Mouse (Mus musculus) embryo, embryonic 9.5 days (tissue): Measurements from ENCODE around the gene Mettl17.
"Not testable (repeated sequence)": the region's sequence is repeated elsewhere in the genome, so short reads cannot be mapped to it uniquely, and the experiment has no call there.

Source experiments
- DNase-seq: peaks from one replicate; pipeline ENCODE4 v3.0.0-alpha.2; 2017; ENCODE audit errors: extremely low spot score

Gene Mettl17

DNA sequence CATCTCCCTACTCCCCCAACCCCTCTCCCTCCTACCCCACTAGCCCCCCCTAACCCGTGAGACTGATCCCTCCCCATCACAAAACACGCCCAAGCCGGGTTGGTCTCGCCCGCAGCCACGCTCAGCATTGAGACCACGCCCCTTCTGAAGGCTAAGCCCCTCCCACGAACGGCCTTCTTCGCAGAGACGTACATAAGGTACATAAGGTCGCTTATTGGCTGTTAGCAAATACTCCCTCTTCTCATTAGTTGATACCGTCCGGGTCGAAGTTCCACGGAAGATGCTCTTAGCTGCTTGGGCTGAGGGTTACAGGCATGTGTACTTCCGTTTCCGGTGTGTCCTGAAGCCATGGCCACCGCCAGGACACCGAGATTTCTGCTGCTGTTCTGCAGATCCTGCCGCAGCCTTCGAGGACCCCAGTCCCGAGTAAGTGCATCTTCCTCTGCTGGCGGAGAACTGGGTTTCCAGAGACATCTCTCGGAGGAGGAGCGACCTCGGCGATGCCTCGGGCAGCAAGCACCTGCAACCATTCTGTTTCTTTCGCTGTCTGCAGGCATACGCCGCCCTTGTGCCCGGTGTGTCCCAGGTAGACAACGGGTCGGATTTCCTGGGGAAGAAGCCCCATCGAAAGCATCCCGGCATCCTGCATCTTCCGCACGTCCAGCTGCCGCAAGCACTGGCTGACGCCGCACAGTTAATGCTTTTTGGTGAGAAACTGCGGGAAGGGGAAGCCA lies at the start of gene Mettl17:
Gene Mettl17 (plus strand): TSS at position 245 of the 734 bp plus-strand sequence.
- peak; percentile 98 for DNase-seq

DNA sequence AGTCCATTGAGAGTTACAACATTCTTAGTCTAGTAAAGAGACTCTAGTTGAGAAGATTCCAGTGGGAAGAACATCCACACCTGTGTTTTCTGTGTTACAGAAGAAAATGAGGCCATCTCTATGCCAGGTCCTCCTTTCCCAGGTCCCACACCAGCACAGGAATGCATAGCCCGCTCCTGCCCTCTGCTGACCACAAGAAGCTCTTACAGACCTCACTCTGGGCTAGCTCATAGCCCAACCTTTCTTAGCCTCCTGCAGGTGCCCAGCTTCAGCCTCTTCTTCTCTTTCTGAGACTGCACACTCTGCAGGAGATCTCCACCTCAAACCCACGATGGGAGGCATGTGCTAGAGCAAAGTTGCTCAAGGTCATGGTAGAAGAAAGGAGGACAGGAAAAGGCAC lies 46.2 kb upstream of the Mettl17 start:
- not testable (repeated sequence) for DNase-seq

- no peak for DNase-seq
These were observed 42.4 kb upstream of the Mettl17 start for GRCm38 (mm10) chr14:51842250-51842649.

GRCm38 (mm10) chr14:51842781-51843180 lies 41.9 kb upstream of the Mettl17 start:
- DNase-seq = no peak

- DNase-seq = no peak
These were observed 40.8 kb upstream of the Mettl17 start for GRCm38 (mm10) chr14:51843882-51844281.

GRCm38 (mm10) chr14:51846566-51846965 lies 38.1 kb upstream of the Mettl17 start:
- no peak for DNase-seq

DNA sequence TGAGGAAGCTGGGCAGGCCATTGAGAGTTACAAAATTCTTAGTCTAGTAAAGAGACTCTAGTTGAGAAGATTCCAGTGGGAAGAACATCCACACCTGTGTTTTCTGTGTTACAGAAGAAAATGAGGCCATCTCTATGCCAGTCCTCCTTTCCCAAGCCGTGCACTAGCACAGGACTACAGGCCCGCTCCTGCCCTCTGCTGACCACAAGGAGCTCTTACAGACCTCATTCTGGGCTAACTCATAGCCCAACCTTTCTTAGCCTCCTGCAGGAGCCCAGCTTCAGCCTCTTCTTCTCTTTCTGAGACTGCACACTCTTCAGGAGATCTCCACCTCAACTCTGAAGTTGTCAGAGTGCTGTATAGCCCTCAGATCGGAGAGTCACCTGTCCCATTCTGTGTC lies 33.6 kb upstream of the Mettl17 start:
- DNase-seq = peak; percentile 10

GRCm38 (mm10) chr14:51853399-51853798 lies 31.2 kb upstream of the Mettl17 start, which contains the start of gene Ear6:
Gene Ear6 (plus strand): TSS chr14:51853699.
- DNase-seq = no peak

DNA sequence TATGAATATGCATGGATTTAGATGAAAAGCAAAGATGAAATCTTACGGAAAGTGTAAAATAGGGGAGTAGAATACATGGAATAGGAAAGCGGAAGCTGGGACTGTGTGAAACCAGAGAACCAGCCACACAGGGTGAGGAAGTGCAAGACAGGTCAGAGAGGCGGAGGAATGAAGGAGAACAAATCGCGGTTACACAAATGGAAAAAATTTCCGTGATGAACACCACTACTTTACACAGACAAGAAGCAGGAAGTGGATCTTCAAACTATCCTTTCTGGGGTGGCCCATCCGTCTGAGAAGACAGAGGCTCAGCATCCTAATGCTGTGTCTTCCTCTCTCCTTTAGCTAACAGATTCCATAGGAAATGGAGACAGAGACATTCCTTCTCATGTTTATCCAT lies 29.4 kb upstream of the Mettl17 start:
- not testable (repeated sequence) for DNase-seq

DNA sequence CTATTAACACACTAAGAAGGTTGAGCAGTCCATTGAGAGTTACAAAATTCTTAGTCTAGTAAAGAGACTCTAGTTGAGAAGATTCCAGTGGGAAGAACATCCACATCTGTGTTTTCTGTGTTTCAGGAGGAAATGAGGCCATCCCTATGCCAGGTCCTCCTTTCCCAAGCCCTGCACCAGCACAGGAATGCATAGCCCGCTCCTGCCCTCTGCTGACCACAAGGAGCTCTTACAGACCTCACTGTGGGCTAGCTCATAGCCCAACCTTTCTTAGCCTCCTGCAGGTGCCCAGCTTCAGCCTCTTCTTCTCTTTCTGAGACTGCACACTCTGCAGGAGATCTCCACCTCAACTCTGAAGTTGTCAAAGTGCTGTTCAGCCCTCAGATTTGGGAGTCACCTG lies 21.0 kb upstream of the Mettl17 start:
- peak; percentile 11 for DNase-seq

- no peak for DNase-seq
These were observed 13.9 kb upstream of the Mettl17 start for GRCm38 (mm10) chr14:51870756-51871155.

DNA sequence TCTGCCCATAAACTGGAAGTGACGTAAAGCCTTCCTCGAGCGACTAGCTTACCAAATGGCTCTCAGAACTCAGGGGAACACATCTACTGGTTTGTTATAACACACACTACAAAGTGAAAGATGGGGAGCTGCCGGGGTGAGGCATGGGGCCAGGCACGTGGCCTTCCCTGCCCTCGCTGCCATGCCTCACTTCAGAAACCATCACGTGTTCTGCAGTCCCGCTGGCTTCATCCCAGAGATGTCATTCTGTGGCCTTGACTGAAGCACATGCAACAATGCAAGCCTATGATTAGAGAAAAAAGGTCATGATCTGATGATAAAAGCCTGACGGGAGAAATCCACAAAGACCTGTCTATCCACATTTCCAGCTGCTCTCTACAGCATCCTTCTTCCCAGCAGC lies 12.9 kb upstream of the Mettl17 start:
- no peak for DNase-seq

- DNase-seq = no peak
These were observed 7.1 kb upstream of the Mettl17 start for GRCm38 (mm10) chr14:51877517-51877916.

DNA sequence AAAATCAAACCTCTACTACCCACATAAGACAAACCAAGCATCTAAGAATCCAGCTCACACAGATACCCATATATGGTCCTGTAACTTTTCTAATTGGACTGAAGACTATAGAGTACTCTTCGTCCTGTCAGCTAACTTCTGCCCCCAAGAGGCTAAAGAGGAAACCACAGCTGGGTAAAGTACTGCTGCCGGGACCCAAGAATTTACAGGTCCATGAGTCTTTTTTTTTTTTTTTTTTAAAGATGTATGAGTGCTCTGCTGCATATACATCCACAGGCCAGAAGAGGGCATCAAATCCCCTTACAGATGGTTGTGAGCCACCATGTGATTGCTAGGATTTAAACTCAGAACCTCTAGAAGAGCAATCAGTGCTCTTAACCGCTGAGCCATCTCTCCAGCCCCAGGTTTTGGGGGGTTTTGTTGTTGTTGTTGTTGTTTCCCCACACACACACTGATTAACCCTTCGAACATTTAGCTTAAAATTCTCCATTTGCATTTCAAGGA lies 1.1 kb upstream of the Mettl17 start:
- peak; percentile 81 for DNase-seq

- no peak for DNase-seq
These were observed 554 bp upstream of the Mettl17 start for GRCm38 (mm10) chr14:51884031-51884544.

DNA sequence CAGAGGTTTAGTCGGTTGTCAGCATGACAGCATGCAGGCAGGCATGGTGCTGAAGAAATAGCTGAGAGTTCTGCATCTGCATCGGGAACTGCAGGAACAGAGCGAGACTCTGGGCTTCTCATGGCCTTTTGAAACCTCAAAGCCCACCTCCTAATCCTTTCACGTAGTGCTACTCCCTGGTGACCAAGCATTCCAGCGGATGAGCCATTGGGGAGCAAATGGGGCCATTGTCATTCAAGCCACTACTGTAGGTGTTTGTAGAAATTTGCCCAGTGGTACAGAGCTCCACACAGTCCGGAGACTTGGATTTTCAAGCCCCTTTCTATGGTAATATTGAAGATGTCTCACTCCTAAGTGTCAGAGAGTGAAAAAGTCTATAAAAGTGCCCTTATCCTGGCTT lies 1.4 kb downstream of the Mettl17 start:
- no peak for DNase-seq

GRCm38 (mm10) chr14:51889833-51890232 lies 5.2 kb downstream of the Mettl17 start:
- no peak for DNase-seq

DNA sequence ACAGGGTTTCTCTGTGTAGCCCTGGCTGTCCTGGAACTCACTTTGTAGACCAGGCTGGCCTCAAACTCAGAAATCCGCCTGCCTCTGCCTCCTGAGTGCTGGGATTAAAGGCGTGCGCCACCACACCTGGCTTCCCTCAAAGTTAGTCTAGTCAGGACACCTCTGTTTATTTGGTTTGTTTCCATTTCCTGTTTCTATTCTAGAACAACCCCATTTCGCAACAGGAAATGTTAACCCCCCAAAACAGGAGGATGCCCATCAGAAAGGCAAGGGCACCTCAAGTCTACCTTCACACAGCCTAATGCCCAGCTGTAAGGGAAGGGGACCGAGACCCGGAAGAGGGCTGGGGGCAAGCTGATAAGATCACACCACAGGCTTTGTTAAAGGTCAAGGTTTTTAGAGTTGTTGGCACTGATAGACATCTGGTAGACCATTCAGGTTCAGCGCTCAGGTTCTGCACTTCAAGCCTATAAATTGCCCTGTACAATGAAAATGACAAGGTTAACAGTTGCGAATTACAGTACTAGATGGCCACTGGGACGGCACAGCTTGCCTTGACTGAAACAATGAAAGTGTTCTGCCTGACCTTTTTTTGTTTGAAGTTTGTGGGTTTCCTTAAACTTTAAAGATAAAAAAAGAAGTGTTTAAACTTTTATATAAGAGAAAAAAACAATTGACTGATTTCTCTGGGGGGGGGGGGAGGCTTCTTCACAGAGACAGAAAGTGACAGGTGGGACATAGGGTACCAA lies 7.7 kb downstream of the Mettl17 start, which contains the start of gene Slc39a2:
Gene Slc39a2 (plus strand): TSS at position 699 of the 749 bp plus-strand sequence.
- no peak for DNase-seq

DNA sequence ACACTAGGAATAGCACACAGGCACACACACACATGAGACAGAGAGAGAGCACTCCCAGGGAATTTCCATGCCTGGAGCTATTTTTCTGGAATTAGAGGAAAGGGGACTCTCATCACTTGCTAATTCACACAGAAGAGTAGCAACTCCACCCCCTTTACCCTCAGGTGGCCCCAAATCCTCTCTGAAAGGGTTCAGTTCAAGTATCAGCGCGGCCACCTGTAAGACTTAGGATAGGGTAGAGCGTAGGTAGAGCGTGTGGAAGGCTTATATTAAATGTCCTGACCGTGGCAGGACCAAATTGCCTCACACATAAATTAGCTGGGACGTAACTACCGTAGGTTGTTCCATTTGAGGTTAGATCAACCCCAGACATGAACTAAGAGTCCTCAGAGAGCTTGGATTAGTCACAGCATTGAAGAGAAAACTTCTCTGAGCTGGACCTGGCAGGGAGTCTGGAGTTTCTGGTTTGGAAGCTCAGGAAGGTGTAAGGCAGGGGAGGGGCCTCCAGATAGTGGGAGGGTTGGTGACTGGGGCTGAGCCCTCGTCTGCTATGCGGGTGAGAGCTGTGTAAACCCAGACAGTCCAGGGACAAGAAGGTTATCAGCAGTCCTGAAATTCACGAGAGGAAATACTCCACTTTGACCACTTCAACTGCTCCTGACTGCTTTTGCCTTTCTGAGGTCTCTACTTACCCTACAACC lies 8.6 kb downstream of the Mettl17 start:
- DNase-seq = no peak

DNA sequence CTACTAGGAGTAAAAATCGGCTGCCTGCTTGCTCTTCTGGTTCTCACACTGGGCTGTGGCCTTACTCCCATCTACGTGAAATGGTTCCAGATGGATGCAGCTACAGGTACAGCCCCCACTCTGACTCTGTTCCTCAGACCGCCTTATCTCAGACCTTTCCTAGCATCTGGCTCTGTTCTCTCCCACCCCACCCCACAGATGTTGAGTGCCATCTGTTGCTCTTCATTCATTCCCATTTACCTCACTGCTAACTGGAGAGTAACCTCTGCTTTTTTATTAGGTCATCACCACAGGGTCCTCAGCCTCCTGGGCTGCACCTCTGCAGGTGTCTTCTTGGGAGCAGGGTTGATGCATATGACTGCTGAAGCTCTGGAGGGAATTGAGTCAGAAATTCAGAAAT lies 9.2 kb downstream of the Mettl17 start:
- DNase-seq = no peak

- no peak for DNase-seq
These were observed 10.4 kb downstream of the Mettl17 start for GRCm38 (mm10) chr14:51895071-51895470.

DNA sequence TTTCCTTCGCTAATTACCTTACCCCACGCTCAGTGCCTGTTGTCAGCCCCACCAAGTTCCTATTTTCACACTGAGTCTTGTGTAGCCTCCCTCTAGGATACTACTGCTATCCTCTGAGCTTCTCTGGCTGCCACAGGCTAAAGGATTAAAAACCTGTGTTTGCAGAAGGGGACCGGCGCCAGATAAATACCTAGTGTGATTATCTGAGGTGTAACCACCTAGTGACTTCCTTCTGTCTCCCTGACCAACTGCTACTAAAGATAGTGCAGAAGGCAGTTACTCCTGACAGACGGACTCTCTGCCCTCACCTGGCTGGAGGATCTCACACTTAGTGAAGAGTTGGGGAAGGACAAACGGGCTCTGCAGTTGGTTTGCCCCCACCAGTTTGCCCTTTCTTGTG lies 11.4 kb downstream of the Mettl17 start:
- no peak for DNase-seq
